Mouse (Mus musculus) bone marrow macrophage, adult 2 months (primary cell): ENCODE measurements around the gene Slc25a13.

Experiments used
- CTCF ChIP-seq: IDR thresholded peaks from 2 replicates; pipeline ENCODE4 v1.5.1; 2012; ENCODE audit warnings: low read depth, mild to moderate bottlenecking, low read length, moderate library complexity
- POLR2A ChIP-seq: IDR thresholded peaks from 2 replicates; pipeline ENCODE4 v1.6.1; 2012; ENCODE audit warnings: mild to moderate bottlenecking, low read depth, low read length, borderline replicate concordance

- TF ChIP-seq CTCF: no peak
- no peak for TF ChIP-seq POLR2A
These were observed 95.1 kb downstream of the Slc25a13 start for GRCm38 (mm10) chr6:6121904-6122303.
